Mouse (Mus musculus) kidney, adult 18-20 months (tissue): ENCODE data around the gene Myoc.
"Not testable (repeated sequence)": the region's sequence is repeated elsewhere in the genome, so short reads cannot be mapped to it uniquely, and the experiment has no call there.

Source experiments
- DNase-seq: peaks from one replicate; pipeline ENCODE4 v3.0.0; 2021

Gene Myoc

GRCm38 (mm10) chr1:162639051-162639750 lies at the start of gene Myoc:
TSS of gene Myoc (plus strand) at chr1:162639155.
- DNase-seq, result no peak

DNA sequence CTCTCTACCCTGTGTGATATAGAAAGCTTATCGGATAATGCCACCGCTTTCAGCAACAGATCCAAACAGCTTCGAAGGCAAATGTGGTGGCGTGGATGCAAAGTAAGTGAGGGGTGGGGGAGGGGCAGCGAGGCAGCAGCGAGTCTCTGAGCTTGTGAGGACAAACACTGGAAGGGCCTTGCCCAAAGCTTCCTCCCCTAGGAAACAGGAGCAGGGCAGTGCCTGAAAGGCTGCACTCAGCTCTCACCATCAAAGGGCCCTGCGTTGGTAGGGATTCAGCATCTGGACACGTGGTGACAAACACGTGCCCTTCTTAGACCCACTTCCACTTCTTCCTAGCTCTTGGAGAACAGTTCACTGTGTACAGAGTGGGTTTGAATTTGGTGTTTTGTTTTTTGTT lies 49.5 kb upstream of the Myoc start:
- DNase-seq, result no peak

- DNase-seq, result no peak
Measured at GRCm38 (mm10) chr1:162590415-162590997, 48.4 kb upstream of the Myoc start.

DNA sequence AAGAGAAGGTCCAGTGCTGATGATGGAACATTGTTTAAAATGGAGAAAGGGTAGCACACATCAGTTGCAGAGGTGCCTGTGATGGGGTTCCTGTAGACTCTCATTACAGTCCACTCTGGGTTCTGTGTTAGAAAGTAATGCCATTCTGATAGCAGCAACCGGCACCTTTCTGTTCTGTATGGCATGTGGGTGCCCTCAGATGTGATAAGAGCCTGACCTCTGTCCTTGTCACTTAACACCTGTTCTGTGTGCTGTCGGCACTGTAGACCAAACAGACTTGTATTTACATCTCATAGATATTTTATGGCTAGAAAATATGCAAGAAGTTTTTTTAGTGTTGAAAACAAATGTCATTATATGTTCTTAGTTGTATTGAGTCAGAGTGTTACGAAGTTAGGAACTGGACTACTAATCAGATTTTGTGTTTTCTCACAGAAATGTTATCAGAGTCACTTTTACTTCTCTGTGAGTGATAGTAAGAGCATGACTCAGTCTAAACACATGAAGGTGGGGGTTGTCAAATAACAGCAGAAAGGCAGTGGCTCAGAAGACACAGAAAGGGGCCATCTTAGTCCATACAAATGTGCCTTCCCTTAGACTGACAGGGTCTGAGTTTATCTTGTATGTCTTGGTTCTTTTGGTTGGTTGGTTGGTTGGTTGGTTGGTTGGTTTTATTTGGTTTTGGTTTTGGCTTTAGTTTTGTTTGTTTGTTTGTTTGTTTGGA lies 41.4 kb upstream of the Myoc start:
- DNase-seq, result no peak

DNA sequence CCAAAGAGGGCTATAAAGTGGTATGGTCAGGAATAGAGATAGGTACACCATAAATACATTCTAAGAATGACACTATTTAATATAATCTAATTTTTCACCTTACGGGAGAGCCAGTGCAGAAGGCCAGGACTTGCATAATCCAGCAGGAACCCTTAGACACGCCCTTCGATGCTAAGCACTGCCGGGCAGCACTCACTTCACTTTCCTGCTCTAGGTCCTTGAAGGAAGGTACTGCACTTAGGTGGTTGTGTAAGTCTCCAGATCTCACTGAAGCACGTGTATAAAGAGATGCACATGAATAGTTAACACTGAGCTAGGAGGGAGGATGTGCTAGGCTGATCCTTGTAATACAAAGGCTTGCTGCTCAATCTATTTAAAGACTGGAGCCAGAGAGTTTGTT lies 39.3 kb upstream of the Myoc start:
- DNase-seq, result no peak

- DNase-seq, result no peak
Measured at GRCm38 (mm10) chr1:162601288-162601687, 37.7 kb upstream of the Myoc start.

- no peak for DNase-seq
Measured at GRCm38 (mm10) chr1:162608127-162608526, 30.8 kb upstream of the Myoc start.

- no peak for DNase-seq
Measured at GRCm38 (mm10) chr1:162609633-162610250, 29.2 kb upstream of the Myoc start.

DNA sequence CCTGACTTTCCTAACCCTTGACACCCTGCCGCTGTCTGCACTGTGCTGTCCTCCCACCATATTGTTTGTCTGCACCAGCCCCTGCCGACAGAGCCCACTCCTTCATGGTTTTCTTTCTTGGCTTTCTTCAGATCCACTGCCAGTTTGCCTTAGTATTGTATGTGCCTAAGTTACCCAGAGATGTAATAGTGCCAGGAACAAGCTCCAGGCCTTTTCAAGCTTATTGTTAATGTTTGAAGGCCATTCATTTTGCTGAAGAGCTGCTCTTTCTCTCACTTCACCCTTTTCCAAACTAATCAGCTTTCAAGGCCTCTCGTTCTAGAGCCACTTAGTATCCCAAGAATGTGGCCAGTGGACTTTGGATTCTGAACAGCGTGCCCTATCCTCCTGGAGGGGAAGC lies 27.8 kb upstream of the Myoc start:
- DNase-seq, result no peak

- DNase-seq, result no peak
Measured at GRCm38 (mm10) chr1:162615511-162615910, 23.4 kb upstream of the Myoc start.

- no peak for DNase-seq
Measured at GRCm38 (mm10) chr1:162620487-162620886, 18.5 kb upstream of the Myoc start.

DNA sequence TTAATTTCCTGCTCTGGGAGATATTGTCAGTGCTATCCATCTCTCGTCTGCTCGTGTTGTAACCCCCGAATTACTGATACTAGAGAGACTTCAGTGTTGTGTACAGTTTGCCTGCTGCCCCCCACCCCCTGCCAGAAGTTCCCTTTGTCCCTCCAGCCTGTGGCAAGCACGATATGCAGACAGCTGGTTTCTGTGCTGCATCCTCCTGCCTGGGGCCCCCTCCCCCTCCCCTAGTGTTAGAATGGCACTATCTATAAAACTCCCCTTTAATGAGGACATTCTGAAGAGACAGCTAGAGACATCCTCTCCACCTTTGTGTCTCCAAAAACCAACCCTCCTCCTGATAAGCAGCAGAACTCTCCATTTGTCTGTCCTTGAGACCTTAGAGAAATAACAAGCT lies 15.1 kb upstream of the Myoc start:
- DNase-seq, result no peak

- DNase-seq, result no peak
Measured at GRCm38 (mm10) chr1:162625229-162625628, 13.7 kb upstream of the Myoc start.

- DNase-seq, result peak; percentile 33
Measured at GRCm38 (mm10) chr1:162627821-162628220, 11.1 kb upstream of the Myoc start.

GRCm38 (mm10) chr1:162628326-162628725 lies 10.6 kb upstream of the Myoc start:
- not testable (repeated sequence) for DNase-seq

DNA sequence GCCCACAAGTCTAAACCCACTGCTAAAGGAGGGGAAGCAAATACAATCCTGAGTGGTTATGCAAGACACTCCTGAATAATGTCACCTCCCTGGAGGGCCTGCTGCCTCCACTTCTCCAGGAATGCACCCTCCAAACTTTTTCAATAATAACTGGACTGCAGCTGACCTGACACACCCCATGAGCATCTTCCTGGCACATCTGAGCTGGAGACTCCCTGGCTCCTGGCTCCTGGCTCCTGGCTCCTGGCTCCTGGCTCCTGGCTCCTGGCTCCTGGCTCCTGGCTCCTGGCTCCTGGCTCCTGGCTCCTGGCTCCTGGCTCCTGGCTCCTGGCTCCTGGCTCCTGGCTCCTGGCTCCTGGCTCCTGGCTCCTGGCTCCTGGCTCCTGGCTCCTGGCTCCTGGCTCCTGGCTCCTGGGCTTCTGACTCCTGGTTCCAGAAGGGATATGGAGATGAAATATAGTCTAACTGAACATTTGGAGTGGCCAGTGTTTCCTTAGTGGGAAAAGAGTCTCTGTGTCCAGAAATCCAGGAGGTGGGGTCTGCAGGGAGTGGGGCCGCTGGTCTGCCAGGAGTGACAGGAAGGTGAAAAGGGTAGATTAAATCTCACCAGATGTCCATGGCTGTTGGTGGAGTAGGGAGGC lies 3.5 kb upstream of the Myoc start:
- DNase-seq, result not testable (repeated sequence)

- DNase-seq, result no peak
Measured at GRCm38 (mm10) chr1:162636516-162636915, 2.4 kb upstream of the Myoc start.

- DNase-seq, result no peak
Measured at GRCm38 (mm10) chr1:162638535-162638934, 420 bp upstream of the Myoc start.

DNA sequence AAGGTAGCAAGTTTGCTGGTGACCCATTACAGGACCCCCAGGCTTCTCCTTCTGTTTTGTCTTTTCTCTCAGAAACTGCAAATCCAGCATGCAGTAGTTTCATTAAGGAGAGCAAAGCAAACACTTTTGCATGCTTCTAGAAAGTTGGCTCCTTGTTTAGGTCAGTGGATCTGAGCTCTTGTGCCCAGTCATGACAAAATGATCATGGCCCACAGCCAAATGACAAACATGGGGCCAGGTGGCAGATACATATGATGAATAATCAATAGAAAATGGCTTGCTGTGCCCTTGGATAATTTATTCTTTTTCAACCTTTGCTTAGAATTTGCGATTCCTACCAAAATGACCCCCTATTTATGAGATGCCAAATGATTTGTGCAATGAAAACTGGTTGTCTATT lies 906 bp downstream of the Myoc start:
- no peak for DNase-seq

- DNase-seq, result no peak
Measured at GRCm38 (mm10) chr1:162642591-162642990, 3.6 kb downstream of the Myoc start.

DNA sequence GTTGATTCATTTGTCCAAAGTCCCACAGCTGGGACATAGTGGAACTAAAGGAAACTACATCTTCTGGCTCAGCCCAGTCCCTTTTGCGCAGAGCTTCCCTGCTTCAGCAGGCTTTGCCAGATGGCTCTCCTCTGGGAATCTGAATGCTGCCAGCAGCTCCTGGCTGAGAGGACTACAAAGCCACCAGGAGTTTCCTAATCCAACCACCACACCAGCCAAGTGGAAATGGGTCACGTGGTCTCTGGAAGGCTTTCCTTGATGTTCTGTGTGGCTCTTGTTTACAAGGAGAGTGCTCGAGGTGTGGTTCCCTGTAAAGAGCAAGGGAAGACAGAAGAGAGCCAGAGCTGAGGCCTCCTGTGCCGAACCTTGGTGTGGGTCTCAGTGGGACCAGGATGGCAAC lies 4.8 kb downstream of the Myoc start:
- DNase-seq, result peak; percentile 21

DNA sequence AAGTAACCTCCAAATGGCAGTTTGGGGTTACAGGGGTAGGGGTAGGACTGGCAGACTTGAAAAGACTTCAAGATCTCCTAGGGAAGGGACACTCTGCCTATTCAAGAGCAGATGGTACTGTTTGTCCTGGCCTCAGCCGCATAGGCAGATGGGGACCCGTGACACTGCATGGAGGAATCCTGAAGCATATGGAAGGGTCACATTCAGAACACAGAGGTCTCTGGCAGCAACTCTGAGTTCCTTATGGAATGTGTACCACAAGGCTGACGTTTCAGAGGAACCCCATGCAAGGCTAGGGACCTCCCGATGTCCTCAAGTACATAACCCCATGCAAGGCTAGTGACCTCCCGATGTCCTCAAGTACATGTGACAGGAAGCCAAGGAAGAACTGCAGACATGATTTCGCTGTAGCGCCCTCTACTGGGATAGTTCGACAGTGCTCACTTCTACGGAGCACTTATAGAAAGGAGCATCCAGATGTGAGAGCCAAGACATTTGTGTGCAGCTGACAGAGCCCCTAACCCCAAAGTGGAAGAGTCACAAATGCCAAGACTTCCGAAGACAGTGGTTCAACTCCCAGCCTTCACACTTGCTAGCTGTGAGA lies 7.2 kb downstream of the Myoc start:
- no peak for DNase-seq

GRCm38 (mm10) chr1:162648416-162648815 lies 9.5 kb downstream of the Myoc start:
- DNase-seq, result no peak
